Mouse (Mus musculus) hindbrain, embryonic 11.5 days (tissue): ENCODE results near the gene Xiap. TPM values are rescaled to one million over a fixed set of nuclear protein-coding genes. Genes with fewer than 3 reads are reported as not detected.
A peak's percentile ranks its signal among the peaks of the same experiment; 100 is the strongest.

Experiments
- ATAC-seq: fragments of 200-750 bp; cut with Nextera tagmentation; 2 replicates; pipeline ENCODE4 v1.8.0; 2017; ENCODE audit warnings: mild to moderate bottlenecking, moderate TSS enrichment, moderate library complexity; ENCODE audit not compliant: low FRiP score
- DNase-seq: peaks from one replicate; pipeline ENCODE4 v3.0.0-alpha.2; 2015; ENCODE audit warnings: low spot score
- H3K27ac ChIP-seq: fragments of 300-500 bp; sonication (generic); 2 replicates; pipeline ENCODE4 v1.5.1; 2014; ENCODE audit warnings: mild to moderate bottlenecking, low read depth, low read length
- H3K27me3 ChIP-seq: fragments of 300-500 bp; sonication (generic); 2 replicates; pipeline ENCODE4 v1.6.1; 2014; ENCODE audit warnings: mild to moderate bottlenecking, low read length, moderate library complexity, mixed read lengths; ENCODE audit not compliant: control insufficient read depth, insufficient read depth
- H3K36me3 ChIP-seq: fragments of 300-500 bp; sonication (generic); 2 replicates; pipeline ENCODE4 v1.6.1; 2014; ENCODE audit warnings: mild to moderate bottlenecking, low read length, moderate library complexity, mixed read lengths; ENCODE audit not compliant: control insufficient read depth, insufficient read depth
- H3K4me1 ChIP-seq: fragments of 300-500 bp; sonication (generic); replicated peaks from 2 replicates; pipeline ENCODE4 v1.6.1; 2014; ENCODE audit warnings: low read length, mixed read lengths; ENCODE audit not compliant: control insufficient read depth, insufficient read depth
- H3K4me2 ChIP-seq: fragments of 300-500 bp; sonication (generic); replicated peaks from 2 replicates; pipeline ENCODE4 v1.6.1; 2014; ENCODE audit warnings: mild to moderate bottlenecking, low read depth, low read length
- H3K4me3 ChIP-seq: fragments of 300-500 bp; sonication (generic); 2 replicates; pipeline ENCODE4 v1.5.1; 2014; ENCODE audit warnings: low read depth, low read length
- H3K9ac ChIP-seq: fragments of 300-500 bp; sonication (generic); 2 replicates; pipeline ENCODE4 v1.6.1; 2014; ENCODE audit warnings: low read depth, low read length
- H3K9me3 ChIP-seq: fragments of 300-500 bp; sonication (generic); 2 replicates; pipeline ENCODE4 v1.6.1; 2016; ENCODE audit warnings: low read length; ENCODE audit not compliant: control insufficient read depth
- WGBS: fragments of 180-500 bp; shearing (Covaris S2); extraction: QIAGEN DNeasy Blood & Tissue Kit; methylation state at CpG from one replicate; pipeline ENCODE4 v1.1.7; 2014; 5-methylcytosine and 5-hydroxymethylcytosine counted together
- polyA plus RNA-seq: library from polyadenylated mRNA; unstranded; fragments of >200 nt; fragmentation: Nextera tagmentation; extraction: Ambion mirVana; gene quantifications from 2 replicates; pipeline ENCODE4 v1.2.1, GENCODE M21; 2014

Xiap gene
- polyA plus RNA-seq, 1 experiment from 2014 or later, result 17.8 TPM

- 86% methylated on average over 1 of the region's 1 CpGs for WGBS
- Histone ChIP-seq H3K36me3 (no peaks in the 10 kb centered on the region), H3K9ac (no peak overlapping the region), H3K9me3 (no peaks in the 10 kb centered on the region), H3K4me3 (no peak overlapping the region), H3K27me3 (no peaks in the 10 kb centered on the region), H3K4me2 (no peak overlapping the region), H3K27ac (no peak overlapping the region), H3K4me1 (no peaks in the 10 kb centered on the region)
- DNase-seq (no peak), ATAC-seq (no peak)
Observed at GRCm38 (mm10) chrX:42066771-42067170, 7.3 kb downstream of the Xiap start.

- ATAC-seq (peak; percentile 84), DNase-seq (peak; percentile 73)
- Histone ChIP-seq H3K9ac (peak overlapping the region; percentile 61), H3K9me3 (no peaks in the 10 kb centered on the region), H3K4me2 (peak overlapping the region; percentile 25), H3K4me1 (no peaks in the 10 kb centered on the region), H3K4me3 (peak overlapping the region; percentile 45), H3K27me3 (no peaks in the 10 kb centered on the region), H3K36me3 (no peaks in the 10 kb centered on the region), H3K27ac (peak overlapping the region; percentile 90)
- 44% methylated on average over 17 of the region's 27 CpGs for WGBS
Observed at GRCm38 (mm10) chrX:42067791-42068200, 8.3 kb downstream of the Xiap start.

- DNase-seq (peak; percentile 79), ATAC-seq (peak; percentile 92)
- Histone ChIP-seq H3K27me3 (no peaks in the 10 kb centered on the region), H3K4me3 (peak overlapping the region; percentile 45), H3K4me2 (peak overlapping the region; percentile 31), H3K9me3 (no peaks in the 10 kb centered on the region), H3K9ac (peak overlapping the region; percentile 61), H3K4me1 (no peaks in the 10 kb centered on the region), H3K27ac (peak overlapping the region; percentile 90), H3K36me3 (no peaks in the 10 kb centered on the region)
- WGBS, result 22% methylated on average over 14 of the region's 37 CpGs
Observed at GRCm38 (mm10) chrX:42068201-42068874, 8.9 kb downstream of the Xiap start.

- WGBS, result 25% methylated on average over 3 of the region's 3 CpGs
- Histone ChIP-seq H3K27ac (peak overlapping the region; percentile 90; the same call in 1 of the 2 replicates), H3K27me3 (no peaks in the 10 kb centered on the region), H3K9me3 (no peaks in the 10 kb centered on the region), H3K9ac (peak overlapping the region; percentile 44), H3K36me3 (no peaks in the 10 kb centered on the region), H3K4me3 (peak overlapping the region; percentile 45), H3K4me1 (no peaks in the 10 kb centered on the region), H3K4me2 (peak overlapping the region; percentile 31; the same call in 1 of the 2 replicates)
- ATAC-seq, result peak; percentile 18; the same call in 1 of the 2 replicates
- DNase-seq, result no peak
Observed at GRCm38 (mm10) chrX:42068875-42069257, 9.4 kb downstream of the Xiap start.

- DNase-seq (no peak), ATAC-seq (no peak)
- Histone ChIP-seq H3K27me3 (no peaks in the 10 kb centered on the region), H3K27ac (no peak overlapping the region), H3K4me3 (no peak overlapping the region), H3K4me2 (no peak overlapping the region), H3K9me3 (no peaks in the 10 kb centered on the region), H3K36me3 (no peaks in the 10 kb centered on the region), H3K4me1 (no peaks in the 10 kb centered on the region), H3K9ac (no peak overlapping the region)
- WGBS, result 88% methylated on average over 8 of the region's 8 CpGs
Observed at GRCm38 (mm10) chrX:42087731-42088130, 28.3 kb downstream of the Xiap start.

GRCm38 (mm10) chrX:42088136-42088535, 28.7 kb downstream of the Xiap start:
- Histone ChIP-seq H3K9me3 (no peaks in the 10 kb centered on the region), H3K27ac (no peak overlapping the region), H3K9ac (no peak overlapping the region), H3K4me1 (no peaks in the 10 kb centered on the region), H3K4me3 (no peak overlapping the region), H3K27me3 (no peaks in the 10 kb centered on the region), H3K36me3 (no peaks in the 10 kb centered on the region), H3K4me2 (no peak overlapping the region)
- no peak for ATAC-seq
- 93% methylated on average over 5 of the region's 5 CpGs for WGBS
- DNase-seq, result no peak

GRCm38 (mm10) chrX:42107137-42107536, 47.7 kb downstream of the Xiap start:
- Histone ChIP-seq H3K27me3 (no peaks in the 10 kb centered on the region), H3K4me2 (no peak overlapping the region), H3K36me3 (no peaks in the 10 kb centered on the region), H3K9ac (no peak overlapping the region), H3K4me3 (no peak overlapping the region), H3K4me1 (no peaks in the 10 kb centered on the region), H3K27ac (no peak overlapping the region), H3K9me3 (no peaks in the 10 kb centered on the region; the same call in 1 of the 2 replicates)
- no peak for ATAC-seq
- DNase-seq, result no peak
- WGBS, result 94% methylated on average over 6 of the region's 6 CpGs

GRCm38 (mm10) chrX:42110585-42110984, 51.1 kb downstream of the Xiap start:
- Histone ChIP-seq H3K4me2 (no peak overlapping the region), H3K4me1 (no peaks in the 10 kb centered on the region), H3K4me3 (no peak overlapping the region), H3K27ac (no peak overlapping the region), H3K36me3 (no peaks in the 10 kb centered on the region), H3K27me3 (no peaks in the 10 kb centered on the region), H3K9me3 (no peaks in the 10 kb centered on the region; the same call in 1 of the 2 replicates), H3K9ac (no peak overlapping the region)
- DNase-seq, result no peak
- no peak for ATAC-seq
- WGBS, result 85% methylated on average over 1 of the region's 1 CpGs

- no peak overlapping the region for H3K4me2 ChIP-seq
- H3K9ac ChIP-seq, result no peak overlapping the region
- no peaks in the 10 kb centered on the region for H3K36me3 ChIP-seq
- no peaks in the 10 kb centered on the region for H3K27me3 ChIP-seq
- H3K27ac ChIP-seq, result no peak overlapping the region
- no peaks in the 10 kb centered on the region for H3K9me3 ChIP-seq
- no peaks in the 10 kb centered on the region for H3K4me1 ChIP-seq
- H3K4me3 ChIP-seq, result no peak overlapping the region
- DNase-seq (no peak), ATAC-seq (no peak)
- WGBS, result 78% methylated on average over 6 of the region's 6 CpGs
Observed at GRCm38 (mm10) chrX:42119442-42120048, 60.1 kb downstream of the Xiap start.
